Mouse (Mus musculus): ENCODE results near the gene Pde4c.

Gene Pde4c

GRCm38 (mm10) chr8:70786291-70787050 is 63.0 kb downstream of the Pde4c start:
- no peak for DNase-seq (ENCODE audit: low read depth in 1 of 2, low spot score in 2 of 2)

- DNase-seq (ENCODE audit: low read depth in 1 of 2, low spot score in 2 of 2), result no peak
Observed at GRCm38 (mm10) chr8:70787051-70787445, 63.5 kb downstream of the Pde4c start.

- DNase-seq (ENCODE audit: low read depth in 1 of 2, low spot score in 2 of 2), result no peak
Observed at GRCm38 (mm10) chr8:70787941-70788667, 64.6 kb downstream of the Pde4c start.

GRCm38 (mm10) chr8:70789046-70789445 is 65.5 kb downstream of the Pde4c start:
- no peak for DNase-seq (ENCODE audit: low read depth in 1 of 2, low spot score in 2 of 2)

GRCm38 (mm10) chr8:70790846-70791245 is 67.3 kb downstream of the Pde4c start:
- no peak for DNase-seq (ENCODE audit: low read depth in 1 of 2, low spot score in 2 of 2)

- peak in 1 of 2 experiments; percentile 64 for DNase-seq (ENCODE audit: low read depth in 1 of 2, low spot score in 2 of 2)
Observed at GRCm38 (mm10) chr8:70791294-70791701, 67.8 kb downstream of the Pde4c start.

GRCm38 (mm10) chr8:70791975-70792691 is 68.6 kb downstream of the Pde4c start:
- peak; percentile 91 to 98 for DNase-seq (ENCODE audit: low read depth in 1 of 2, low spot score in 2 of 2)

- peak in 1 of 2 experiments; percentile 41 for DNase-seq (ENCODE audit: low read depth in 1 of 2, low spot score in 2 of 2)
Observed at GRCm38 (mm10) chr8:70792700-70793099, 69.2 kb downstream of the Pde4c start.

GRCm38 (mm10) chr8:70794215-70794614 is 70.7 kb downstream of the Pde4c start:
- no peak for DNase-seq (ENCODE audit: low read depth in 1 of 2, low spot score in 2 of 2)

GRCm38 (mm10) chr8:70795370-70795769 is 71.8 kb downstream of the Pde4c start:
- DNase-seq (ENCODE audit: low read depth in 1 of 2, low spot score in 2 of 2), result no peak

- DNase-seq (ENCODE audit: low read depth in 1 of 2, low spot score in 2 of 2), result no peak
Observed at GRCm38 (mm10) chr8:70796403-70797080, 73.0 kb downstream of the Pde4c start.

- DNase-seq (ENCODE audit: low read depth in 1 of 2, low spot score in 2 of 2), result peak in 1 of 2 experiments; percentile 67
Observed at GRCm38 (mm10) chr8:70797081-70798070, 73.9 kb downstream of the Pde4c start.

- DNase-seq (ENCODE audit: low read depth in 1 of 2, low spot score in 2 of 2), result no peak
Observed at GRCm38 (mm10) chr8:70798281-70798680, 74.8 kb downstream of the Pde4c start.

GRCm38 (mm10) chr8:70800648-70801047 is 77.1 kb downstream of the Pde4c start:
- no peak for DNase-seq (ENCODE audit: low read depth in 1 of 2, low spot score in 2 of 2)
